Mouse (Mus musculus): ENCODE data around the gene Hdac11. TPM values are rescaled to one million over a fixed set of nuclear protein-coding genes. Genes with fewer than 3 reads are reported as not detected.

Gene Hdac11
- polyA plus RNA-seq, 1 experiment, result 179 TPM

DNA sequence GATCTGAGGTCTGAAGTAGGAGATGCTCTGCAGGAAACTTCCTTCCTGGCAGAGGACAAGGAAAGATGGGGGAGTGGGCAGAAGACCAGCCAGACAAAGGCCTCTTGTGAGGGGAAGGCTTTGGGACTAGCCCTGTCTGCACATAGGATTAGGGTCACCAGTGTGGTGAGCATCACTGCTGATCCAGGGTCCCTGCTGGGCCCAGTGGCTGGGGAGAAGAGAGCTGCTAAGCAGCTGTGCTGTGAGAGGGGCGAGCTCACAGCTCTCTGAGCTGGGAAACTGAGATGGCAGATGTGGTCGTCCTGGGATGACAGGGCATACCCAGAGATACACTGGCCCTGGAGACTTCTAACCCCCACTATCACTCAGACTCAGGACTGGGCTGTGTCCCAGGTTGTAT lies 35.0 kb downstream of the Hdac11 start:
- Histone ChIP-seq H3K27ac (ENCODE audit: insufficient read depth, low read length) (no peak overlapping the region), H3K4me1 (ENCODE audit: control insufficient read depth, insufficient read depth, low read length) (no peaks in the 10 kb centered on the region), H3K4me3 (ENCODE audit: insufficient read depth, low read length) (no peak overlapping the region)
- TF ChIP-seq CTCF (IDR thresholded peaks at IDR 0.05; ENCODE audit: extremely low read depth, insufficient read depth, low read length), result no peak
- TF ChIP-seq POLR2A (IDR thresholded peaks at IDR 0.05; ENCODE audit: extremely low read depth, insufficient read depth, low read length), result no peak

DNA sequence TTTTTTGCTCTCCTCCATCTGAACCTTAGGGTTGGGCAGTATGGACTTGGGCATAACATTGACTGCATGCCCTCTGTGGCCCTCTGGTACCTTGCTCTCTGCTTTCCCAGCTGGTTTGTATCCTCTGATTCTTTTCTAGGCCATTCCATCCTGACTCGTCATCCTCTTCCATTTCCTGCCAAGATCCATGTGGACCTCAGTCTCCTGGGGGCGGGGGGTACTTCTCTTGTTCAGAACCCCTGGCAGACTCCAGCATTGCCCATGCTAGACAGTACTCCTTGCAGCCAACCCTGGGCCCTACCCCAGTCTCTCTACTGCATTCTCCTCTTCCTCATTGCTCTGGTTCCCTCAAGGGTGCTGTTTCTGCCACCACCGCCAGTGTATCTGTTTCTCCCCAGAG lies 36.0 kb downstream of the Hdac11 start:
- Histone ChIP-seq H3K4me1 (ENCODE audit: control insufficient read depth, insufficient read depth, low read length) (no peaks in the 10 kb centered on the region), H3K4me3 (ENCODE audit: insufficient read depth, low read length) (no peak overlapping the region), H3K27ac (ENCODE audit: insufficient read depth, low read length) (no peak overlapping the region)
- TF ChIP-seq POLR2A (IDR thresholded peaks at IDR 0.05; ENCODE audit: extremely low read depth, insufficient read depth, low read length) (no peak), CTCF (IDR thresholded peaks at IDR 0.05; ENCODE audit: extremely low read depth, insufficient read depth, low read length) (no peak)

DNA sequence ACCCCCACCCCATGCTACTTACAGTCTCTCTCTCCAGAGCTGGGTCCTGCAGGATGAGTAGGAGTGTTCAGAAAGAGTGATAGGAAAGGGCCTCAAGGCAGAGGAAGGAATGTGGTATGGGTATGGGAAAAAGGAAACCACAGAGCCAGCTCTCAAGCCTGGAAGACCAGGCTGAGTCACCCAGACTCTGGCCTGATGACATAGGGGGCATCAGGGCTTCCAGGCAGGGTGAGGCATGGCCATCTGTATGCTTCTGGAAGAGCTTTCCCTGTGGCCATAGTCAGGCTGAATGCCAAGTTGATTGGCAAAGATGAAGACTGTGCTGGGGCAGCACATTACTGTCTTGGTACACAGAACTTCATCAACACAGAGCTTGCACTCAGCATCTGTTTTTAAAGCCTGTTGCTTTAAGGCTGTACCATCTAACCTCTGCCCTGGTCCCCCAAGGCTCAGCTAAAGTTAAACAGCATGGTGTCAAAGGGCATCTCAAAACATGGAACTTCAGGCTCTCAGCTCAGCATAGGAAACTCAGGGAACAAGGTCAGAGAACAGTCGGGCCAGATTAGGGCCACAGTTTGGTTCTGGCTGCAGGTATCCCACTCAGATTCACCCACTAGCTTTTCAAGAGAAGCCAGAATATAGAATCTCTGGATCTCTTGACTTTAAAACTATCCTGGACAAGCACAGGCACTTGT lies 36.5 kb downstream of the Hdac11 start:
- Histone ChIP-seq H3K4me1 (ENCODE audit: control insufficient read depth, insufficient read depth, low read length) (no peaks in the 10 kb centered on the region), H3K4me3 (ENCODE audit: insufficient read depth, low read length) (no peak overlapping the region), H3K27ac (ENCODE audit: insufficient read depth, low read length) (no peak overlapping the region)
- no peak for TF ChIP-seq POLR2A (IDR thresholded peaks at IDR 0.05; ENCODE audit: extremely low read depth, insufficient read depth, low read length)
- TF ChIP-seq CTCF (IDR thresholded peaks at IDR 0.05; ENCODE audit: extremely low read depth, insufficient read depth, low read length), result no peak

DNA sequence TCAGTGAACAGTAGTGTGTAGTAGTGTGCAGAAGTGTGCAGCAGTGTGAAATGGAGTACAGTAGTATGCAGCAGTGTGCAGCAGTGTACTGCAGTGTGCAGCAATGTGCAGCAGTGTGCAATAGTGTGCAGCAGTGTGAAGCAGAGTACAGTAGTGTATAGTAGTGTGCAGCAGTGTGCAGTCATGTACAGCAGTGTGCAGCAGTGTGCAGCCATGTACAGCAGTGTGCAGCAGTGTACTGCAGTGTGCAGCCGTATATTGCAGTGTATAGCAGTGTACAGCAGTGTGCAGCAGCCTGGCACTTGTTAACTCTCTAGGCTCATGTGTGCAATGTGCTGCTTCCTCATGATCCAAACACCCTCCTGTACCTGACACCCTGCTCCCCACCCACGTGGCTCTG lies 42.0 kb downstream of the Hdac11 start:
- Histone ChIP-seq H3K4me3 (ENCODE audit: insufficient read depth, low read length) (no peak overlapping the region), H3K27ac (ENCODE audit: insufficient read depth, low read length) (no peak overlapping the region), H3K4me1 (ENCODE audit: control insufficient read depth, insufficient read depth, low read length) (0 out of 2 replicates have a peak, but pooled peaks cover 4% of the 10 kb centered on the region)
- no peak for TF ChIP-seq POLR2A (IDR thresholded peaks at IDR 0.05; ENCODE audit: extremely low read depth, insufficient read depth, low read length)
- no peak for TF ChIP-seq CTCF (IDR thresholded peaks at IDR 0.05; ENCODE audit: extremely low read depth, insufficient read depth, low read length)

DNA sequence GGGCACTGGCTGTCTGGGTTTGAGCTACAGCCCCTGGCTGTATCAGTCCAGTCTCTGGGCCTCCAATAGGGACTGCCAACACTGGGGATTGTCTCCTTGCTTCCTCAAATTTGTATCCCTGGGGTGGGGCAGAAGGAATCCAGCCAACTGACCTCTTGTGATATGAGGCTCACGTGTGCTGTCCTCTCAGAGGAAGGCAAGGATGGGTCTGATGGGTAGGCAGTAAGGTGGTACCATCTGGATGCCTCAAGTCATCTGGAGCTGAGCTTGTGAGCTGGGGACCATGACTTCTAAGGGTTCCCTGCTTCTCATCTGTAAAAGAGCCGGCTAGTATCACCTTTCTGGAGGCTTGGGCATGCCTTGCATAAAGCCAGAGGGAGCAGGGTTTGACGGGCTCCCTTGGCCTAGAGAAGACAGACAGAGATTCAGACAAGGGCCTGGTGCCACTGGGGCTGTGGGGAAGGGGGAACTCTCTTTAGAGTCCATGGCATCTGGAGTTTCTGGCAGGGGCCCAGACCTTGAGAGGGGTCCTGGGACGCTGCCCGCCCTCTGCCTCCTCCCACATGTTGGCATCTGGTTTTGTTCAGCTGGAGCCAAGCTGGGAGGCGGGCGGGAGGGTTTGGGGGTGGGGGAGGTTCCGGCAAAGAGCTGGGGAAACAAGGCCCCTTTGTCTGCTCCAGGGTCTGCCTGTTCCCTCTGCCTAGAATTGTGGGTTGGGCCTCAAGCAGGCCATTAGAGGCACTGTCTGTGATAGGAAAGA lies 44.1 kb downstream of the Hdac11 start:
- no peak for TF ChIP-seq CTCF (IDR thresholded peaks at IDR 0.05; ENCODE audit: extremely low read depth, insufficient read depth, low read length)
- TF ChIP-seq POLR2A (IDR thresholded peaks at IDR 0.05; ENCODE audit: extremely low read depth, insufficient read depth, low read length), result no peak
- Histone ChIP-seq H3K4me1 (ENCODE audit: control insufficient read depth, insufficient read depth, low read length) (0 out of 2 replicates have a peak, but pooled peaks cover 4% of the 10 kb centered on the region), H3K4me3 (ENCODE audit: insufficient read depth, low read length) (no peak overlapping the region), H3K27ac (ENCODE audit: insufficient read depth, low read length) (no peak overlapping the region)

DNA sequence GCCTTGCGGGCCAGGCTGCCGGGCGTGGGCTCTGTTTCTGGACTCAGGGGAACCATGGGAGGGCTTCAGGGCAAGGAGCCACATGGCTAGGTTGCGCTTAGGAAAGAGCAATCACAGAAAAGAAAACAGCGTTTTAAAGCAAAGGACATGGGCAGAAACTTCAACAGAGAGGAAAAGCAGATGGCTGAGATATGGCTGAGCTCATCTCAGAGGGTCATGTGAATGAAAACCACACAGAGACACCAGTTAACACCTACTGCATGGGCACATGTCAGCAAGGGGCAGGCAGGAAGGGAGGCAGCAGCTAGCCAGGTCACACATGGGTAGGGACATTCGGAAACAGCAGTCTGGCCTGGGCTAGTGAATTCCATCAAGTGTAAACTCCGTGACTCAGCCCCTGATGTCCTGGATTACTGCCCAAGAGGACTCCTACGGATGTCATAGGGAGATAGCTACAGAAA lies 45.4 kb downstream of the Hdac11 start:
- 0 out of 2 replicates have a peak, but pooled peaks cover 4% of the 10 kb centered on the region for H3K4me1 ChIP-seq (ENCODE audit: control insufficient read depth, insufficient read depth, low read length)
- TF ChIP-seq CTCF (IDR thresholded peaks at IDR 0.05; ENCODE audit: extremely low read depth, insufficient read depth, low read length) (no peak), POLR2A (IDR thresholded peaks at IDR 0.05; ENCODE audit: extremely low read depth, insufficient read depth, low read length) (no peak)

DNA sequence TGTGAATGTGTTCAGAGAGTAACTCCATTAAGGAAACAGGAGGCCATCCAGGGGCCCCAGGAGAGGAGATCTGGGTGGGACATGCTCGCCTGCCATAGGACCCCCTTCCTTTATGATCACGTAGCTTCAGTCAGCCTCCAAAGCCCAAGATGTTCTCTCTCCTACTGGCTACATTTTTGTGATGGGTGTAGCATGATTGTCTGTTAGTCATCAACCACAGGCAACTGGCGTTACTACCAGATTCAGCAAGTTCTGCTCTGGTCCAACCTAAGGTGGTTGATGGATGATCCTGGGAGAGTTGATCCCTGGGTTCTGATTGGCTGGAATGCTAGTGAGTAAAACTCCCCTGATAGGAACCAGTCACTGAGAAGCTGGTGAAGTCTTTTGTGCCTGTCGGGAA lies 46.1 kb downstream of the Hdac11 start:
- TF ChIP-seq CTCF (IDR thresholded peaks at IDR 0.05; ENCODE audit: extremely low read depth, insufficient read depth, low read length), result no peak
- TF ChIP-seq POLR2A (IDR thresholded peaks at IDR 0.05; ENCODE audit: extremely low read depth, insufficient read depth, low read length), result no peak
- Histone ChIP-seq H3K4me3 (ENCODE audit: insufficient read depth, low read length) (no peak overlapping the region), H3K27ac (ENCODE audit: insufficient read depth, low read length) (no peak overlapping the region), H3K4me1 (ENCODE audit: control insufficient read depth, insufficient read depth, low read length) (0 out of 2 replicates have a peak, but pooled peaks cover 4% of the 10 kb centered on the region)

More for the DNA sequence above, 45.4 kb downstream of the Hdac11 start:
- H3K27ac ChIP-seq (ENCODE audit: insufficient read depth, low read length), result no peak overlapping the region
- H3K4me3 ChIP-seq (ENCODE audit: insufficient read depth, low read length), result no peak overlapping the region

DNA sequence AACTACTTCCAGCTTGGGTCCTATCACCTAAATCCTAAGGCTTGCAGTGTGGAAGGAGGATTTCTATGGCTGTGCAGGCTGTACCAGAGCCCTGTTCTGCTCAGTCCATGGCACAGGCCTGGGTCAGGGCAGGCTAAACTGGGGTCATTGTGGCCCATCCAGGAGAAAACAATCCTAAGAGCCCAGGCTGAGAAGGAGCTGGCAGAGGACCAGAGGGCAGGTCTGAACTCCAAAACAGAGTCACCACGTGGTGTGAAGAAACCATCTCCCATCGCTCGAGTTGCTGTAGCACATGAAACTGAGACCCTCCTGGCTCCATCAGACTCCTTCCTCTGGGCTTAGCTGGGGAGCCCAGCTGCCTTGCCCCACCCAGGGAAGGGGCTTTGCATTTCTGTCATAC lies 48.9 kb downstream of the Hdac11 start:
- 0 out of 2 replicates have a peak, but pooled peaks cover 4% of the 10 kb centered on the region for H3K4me1 ChIP-seq (ENCODE audit: control insufficient read depth, insufficient read depth, low read length)
- H3K4me3 ChIP-seq (ENCODE audit: insufficient read depth, low read length), result no peak overlapping the region
- TF ChIP-seq POLR2A (IDR thresholded peaks at IDR 0.05; ENCODE audit: extremely low read depth, insufficient read depth, low read length) (no peak), CTCF (IDR thresholded peaks at IDR 0.05; ENCODE audit: extremely low read depth, insufficient read depth, low read length) (no peak)
- H3K27ac ChIP-seq (ENCODE audit: insufficient read depth, low read length), result no peak overlapping the region

DNA sequence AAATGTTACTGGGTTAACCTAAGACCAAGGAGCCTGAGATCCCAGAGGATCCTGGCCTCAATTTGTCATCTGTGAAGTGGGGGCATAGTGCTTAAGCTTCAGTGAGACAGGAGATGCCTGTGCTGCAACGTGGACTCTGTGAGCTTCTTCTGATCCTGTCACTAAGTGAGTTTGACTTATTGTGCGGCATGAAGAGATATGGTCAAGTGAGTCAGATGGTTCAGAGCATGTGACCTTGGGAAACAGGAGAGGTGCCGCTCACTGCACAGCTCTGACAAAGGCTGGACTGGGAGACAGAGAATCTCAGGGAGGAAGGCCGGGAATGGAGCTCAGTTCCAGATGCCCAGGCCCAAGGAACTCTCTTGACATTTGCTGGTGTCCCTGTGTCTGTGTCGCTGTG lies 49.3 kb downstream of the Hdac11 start:
- no peak for TF ChIP-seq POLR2A (IDR thresholded peaks at IDR 0.05; ENCODE audit: extremely low read depth, insufficient read depth, low read length)
- TF ChIP-seq CTCF (IDR thresholded peaks at IDR 0.05; ENCODE audit: extremely low read depth, insufficient read depth, low read length), result no peak
- Histone ChIP-seq H3K4me1 (ENCODE audit: control insufficient read depth, insufficient read depth, low read length) (0 out of 2 replicates have a peak, but pooled peaks cover 2% of the 10 kb centered on the region), H3K27ac (ENCODE audit: insufficient read depth, low read length) (no peak overlapping the region), H3K4me3 (ENCODE audit: insufficient read depth, low read length) (no peak overlapping the region)

All from cortical plate, adult 2 months (tissue).